Mouse (Mus musculus): ENCODE data around the gene D10Wsu102e. TPM values are rescaled to one million over a fixed set of nuclear protein-coding genes. Genes with fewer than 3 reads are reported as not detected.

The D10Wsu102e gene
- polyA plus RNA-seq, 1 experiment from 2014 or later: 0.23 TPM

- no peak for TF ChIP-seq CTCF (IDR thresholded peaks at IDR 0.05; ENCODE audit: low read depth)
- no peak for TF ChIP-seq EP300 (optimal IDR thresholded peaks at IDR 0.05)
- H3K27ac ChIP-seq (replicated peaks): no peak overlapping the region
- no peaks in the 10 kb centered on the region for H3K36me3 ChIP-seq (ENCODE audit: control insufficient read depth, insufficient read depth, low read length)
- no peak overlapping the region for H3K4me2 ChIP-seq (replicated peaks; ENCODE audit: low read depth)
- H3K9me3 ChIP-seq (ENCODE audit: control insufficient read depth, low read length): no peaks in the 10 kb centered on the region
- H3K9ac ChIP-seq (ENCODE audit: low read length): no peak overlapping the region
- 76% methylated on average over 6 of the region's 6 CpGs for WGBS
- ATAC-seq (ENCODE audit: low FRiP score, low TSS enrichment) (no peak), DNase-seq (ENCODE audit: low spot score) (no peak)
- H3K4me1 ChIP-seq (replicated peaks; ENCODE audit: control insufficient read depth, insufficient read depth): no peaks in the 10 kb centered on the region
- 0 out of 2 replicates have a peak, but pooled peaks cover 2% of the 10 kb centered on the region for H3K27me3 ChIP-seq (ENCODE audit: control insufficient read depth, insufficient read depth, low read length)
- H3K4me3 ChIP-seq (ENCODE audit: low read depth, low read length): no peak overlapping the region
Observed at GRCm38 (mm10) chr10:83530384-83530967, 170.5 kb downstream of the D10Wsu102e start.

GRCm38 (mm10) chr10:83533258-83533909 is 173.4 kb downstream of the D10Wsu102e start:
- no peaks in the 10 kb centered on the region for H3K9me3 ChIP-seq (ENCODE audit: control insufficient read depth, low read length)
- peak overlapping the region; percentile 59 for H3K9ac ChIP-seq (ENCODE audit: low read length)
- no peaks in the 10 kb centered on the region for H3K36me3 ChIP-seq (ENCODE audit: control insufficient read depth, insufficient read depth, low read length)
- ATAC-seq (ENCODE audit: low FRiP score, low TSS enrichment): peak; percentile 55
- WGBS: 2% methylated on average over 27 of the region's 27 CpGs
- peak; percentile 34 for DNase-seq (ENCODE audit: low spot score)
- peak overlapping the region; percentile 85 for H3K4me2 ChIP-seq (replicated peaks; ENCODE audit: low read depth)
- no peaks in the 10 kb centered on the region for H3K4me1 ChIP-seq (replicated peaks; ENCODE audit: control insufficient read depth, insufficient read depth)
- peak overlapping the region; percentile 18; the same call in 1 of the 2 replicates for H3K27ac ChIP-seq (replicated peaks)
- 0 out of 2 replicates have a peak, but pooled peaks cover 2% of the 10 kb centered on the region for H3K27me3 ChIP-seq (ENCODE audit: control insufficient read depth, insufficient read depth, low read length)
- no peak for TF ChIP-seq CTCF (IDR thresholded peaks at IDR 0.05; ENCODE audit: low read depth)
- no peak for TF ChIP-seq EP300 (optimal IDR thresholded peaks at IDR 0.05)
- H3K4me3 ChIP-seq (ENCODE audit: low read depth, low read length): peak overlapping the region; percentile 43

DNA sequence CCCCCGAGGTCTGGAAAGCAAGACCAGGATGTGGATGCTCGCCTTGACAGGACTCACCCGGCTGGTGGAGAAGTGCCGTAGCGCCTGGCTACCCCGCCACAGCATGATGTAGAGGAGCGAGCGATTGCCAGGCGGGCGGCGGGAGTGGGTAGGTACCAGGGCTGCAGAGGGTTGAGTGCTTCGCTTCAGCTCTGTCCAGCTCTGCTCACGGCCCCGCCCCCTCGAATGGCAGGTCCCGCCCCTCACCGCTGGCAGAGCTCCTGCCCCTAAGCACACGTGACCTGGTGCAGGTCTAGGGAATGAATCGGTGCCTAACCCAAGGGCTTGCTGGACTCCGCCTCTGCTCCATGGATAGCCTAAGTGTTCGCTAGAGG is 173.9 kb downstream of the D10Wsu102e start, which contains the start of gene Aldh1l2:
Aldh1l2 (minus strand) TSS at position 231 of the 374 bp plus-strand sequence.
- WGBS: 1% methylated on average over 21 of the region's 21 CpGs
- Histone ChIP-seq H3K4me3 (ENCODE audit: low read depth, low read length) (peak within 1 kb of the TSS; percentile 43), H3K27me3 (ENCODE audit: control insufficient read depth, insufficient read depth, low read length) (0 out of 2 replicates have a peak, but pooled peaks cover 2% of the 10 kb centered on the region), H3K4me1 (replicated peaks; ENCODE audit: control insufficient read depth, insufficient read depth) (no peaks in the 10 kb centered on the region), H3K9ac (ENCODE audit: low read length) (peak within 1 kb of the TSS; percentile 59), H3K4me2 (replicated peaks; ENCODE audit: low read depth) (peak within 1 kb of the TSS; percentile 85), H3K36me3 (ENCODE audit: control insufficient read depth, insufficient read depth, low read length) (no peaks in the 10 kb centered on the region), H3K27ac (replicated peaks) (peak within 1 kb of the TSS; percentile 18; the same call in 1 of the 2 replicates), H3K9me3 (ENCODE audit: control insufficient read depth, low read length) (no peaks in the 10 kb centered on the region)
- ATAC-seq (ENCODE audit: low FRiP score, low TSS enrichment) (peak; percentile 97), DNase-seq (ENCODE audit: low spot score) (peak; percentile 89)
- TF ChIP-seq CTCF (IDR thresholded peaks at IDR 0.05; ENCODE audit: low read depth) (0 out of 2 replicates have a peak, but pooled peaks have one; percentile 1), EP300 (optimal IDR thresholded peaks at IDR 0.05) (no peak)

DNA sequence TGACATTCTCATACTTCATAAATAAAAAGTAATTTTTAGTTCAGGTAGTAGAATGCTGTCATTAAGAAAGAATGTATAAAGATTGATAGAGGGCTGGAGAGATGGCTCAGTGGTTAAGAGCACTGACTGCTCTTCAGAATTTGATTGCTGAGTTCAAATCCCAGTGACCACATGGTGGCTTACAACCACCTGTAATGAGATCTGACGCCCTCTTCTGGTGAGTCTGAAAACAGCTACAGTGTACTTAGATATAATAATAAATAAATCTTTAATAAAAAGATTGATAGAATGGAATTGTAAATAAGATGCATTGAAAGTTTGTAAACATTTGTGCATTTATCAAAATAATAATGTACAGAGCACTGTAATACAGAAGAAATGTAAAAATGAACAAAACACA is 176.4 kb downstream of the D10Wsu102e start:
- no peak for ATAC-seq (ENCODE audit: low FRiP score, low TSS enrichment)
- H3K36me3 ChIP-seq (ENCODE audit: control insufficient read depth, insufficient read depth, low read length): no peaks in the 10 kb centered on the region
- WGBS: 11% methylated on average over 1 of the region's 1 CpGs

More for the DNA sequence above, 176.4 kb downstream of the D10Wsu102e start:
- H3K4me1 ChIP-seq (replicated peaks; ENCODE audit: control insufficient read depth, insufficient read depth): no peaks in the 10 kb centered on the region
- H3K27ac ChIP-seq (replicated peaks): no peak overlapping the region
- no peak overlapping the region for H3K4me3 ChIP-seq (ENCODE audit: low read depth, low read length)
- TF ChIP-seq CTCF (IDR thresholded peaks at IDR 0.05; ENCODE audit: low read depth) (peak; percentile 28), EP300 (optimal IDR thresholded peaks at IDR 0.05) (no peak)
- no peak overlapping the region for H3K4me2 ChIP-seq (replicated peaks; ENCODE audit: low read depth)
- 0 out of 2 replicates have a peak, but pooled peaks cover 2% of the 10 kb centered on the region for H3K27me3 ChIP-seq (ENCODE audit: control insufficient read depth, insufficient read depth, low read length)
- no peak overlapping the region for H3K9ac ChIP-seq (ENCODE audit: low read length)
- no peak for DNase-seq (ENCODE audit: low spot score)
- H3K9me3 ChIP-seq (ENCODE audit: control insufficient read depth, low read length): no peaks in the 10 kb centered on the region

Other genes with a start within 250 kb of the D10Wsu102e start
- 0.59 and 0.92 TPM in 2 replicates for gene Slc41a2, start 22.3 kb upstream of the D10Wsu102e start, polyA plus RNA-seq (2015; fragmentation: Nextera tagmentation; extraction: Ambion mirVana)
- gene Aldh1l2, start 173.9 kb downstream of the D10Wsu102e start, polyA plus RNA-seq (2015; fragmentation: Nextera tagmentation; extraction: Ambion mirVana): 0.88 and 1.2 TPM in 2 replicates
- gene Washc4, start 183.5 kb downstream of the D10Wsu102e start, polyA plus RNA-seq (2015; fragmentation: Nextera tagmentation; extraction: Ambion mirVana): 16.6 and 18.7 TPM in 2 replicates